Mouse (Mus musculus) MEL (cell line): ENCODE measurements at regions not wholly inside any gene's neighbourhood (a gene's known extent, or its start where the extent isn't known, plus 50 kb on each side); places are given as distances from the start of the nearest gene placed in this dataset.

Experiments used
- DNase-seq: peaks from one replicate; pipeline ENCODE4 v3.0.0; 2011; ENCODE audit warnings: low read depth, low spot score
- H3K27ac ChIP-seq: 2 replicates; pipeline ENCODE4 v1.5.1; 2012; ENCODE audit warnings: low read depth, mild to moderate bottlenecking, control low read depth, low read length, moderate library complexity; ENCODE audit not compliant: control insufficient read depth
- H3K27me3 ChIP-seq, 2 experiments: fragments of 150-350 bp in 1 of 2; sonication (generic) in 1 of 2; 2 replicates each; pipeline ENCODE4 v1.6.1; 2012; ENCODE audit warnings: low read length in 2 of 2, mild to moderate bottlenecking in 2 of 2, improper control_type of control experiment in 1 of 2, moderate library complexity in 1 of 2; ENCODE audit not compliant: insufficient read depth in 2 of 2, control insufficient read depth in 1 of 2
- H3K36me3 ChIP-seq, 2 experiments: 2 replicates each; pipeline ENCODE4 v1.6.1; 2012 to 2014; ENCODE audit warnings: low read length in 2 of 2, improper control_type of control experiment in 1 of 2, inconsistent platforms in 1 of 2, mild to moderate bottlenecking in 1 of 2; ENCODE audit not compliant: insufficient read depth in 2 of 2, control insufficient read depth in 1 of 2
- H3K4me1 ChIP-seq, 2 experiments: fragments of 150-350 bp in 1 of 2; sonication (generic) in 1 of 2; 2 replicates each; pipeline ENCODE4 v1.6.1; 2012; ENCODE audit warnings: low read length in 2 of 2, improper control_type of control experiment in 1 of 2, mild to moderate bottlenecking in 1 of 2; ENCODE audit not compliant: insufficient read depth in 2 of 2, control insufficient read depth in 1 of 2
- H3K4me3 ChIP-seq, 2 experiments: fragments of 150-350 bp in 1 of 2; sonication (generic) in 1 of 2; 2 replicates each; pipeline ENCODE4 v1.5.1; 2012; ENCODE audit warnings: low read depth in 2 of 2, low read length in 2 of 2, mild to moderate bottlenecking in 2 of 2, moderate library complexity in 2 of 2, control low read depth in 1 of 2, improper control_type of control experiment in 1 of 2; ENCODE audit not compliant: control insufficient read depth in 1 of 2, insufficient read depth in 1 of 2
- H3K79me2 ChIP-seq: 2 replicates; pipeline ENCODE4 v1.6.1; 2012; ENCODE audit warnings: mild to moderate bottlenecking, low read length, moderate library complexity; ENCODE audit not compliant: control insufficient read depth, poor library complexity, insufficient read depth
- H3K9ac ChIP-seq: 2 replicates; pipeline ENCODE4 v1.6.1; 2012; ENCODE audit warnings: low read depth, mild to moderate bottlenecking, control low read depth, low read length, moderate library complexity; ENCODE audit not compliant: control insufficient read depth, poor library complexity, severe bottlenecking
- H3K9me3 ChIP-seq: fragments of 150-350 bp; sonication (generic); replicated peaks from 2 replicates; pipeline ENCODE4 v1.6.1; 2012; ENCODE audit warnings: mild to moderate bottlenecking, low read length, improper control_type of control experiment, moderate library complexity; ENCODE audit not compliant: insufficient read depth
- CHD2 ChIP-seq: IDR thresholded peaks from 2 replicates; pipeline ENCODE4 v1.6.1; 2011; ENCODE audit warnings: low read length, improper control_type of control experiment
- ELF1 ChIP-seq: IDR thresholded peaks from 2 replicates; pipeline ENCODE4 v1.6.1; 2014; ENCODE audit warnings: low read depth, mild to moderate bottlenecking, inconsistent platforms, low read length, improper control_type of control experiment, moderate library complexity
- EP300 ChIP-seq, 2 experiments: IDR thresholded peaks; 2 replicates each; pipeline ENCODE4 v1.6.1; 2011; ENCODE audit warnings: improper control_type of control experiment in 2 of 2, low read length in 2 of 2, low read depth in 1 of 2, mild to moderate bottlenecking in 1 of 2
- ETS1 ChIP-seq: IDR thresholded peaks from 2 replicates; pipeline ENCODE4 v1.6.1; 2012; ENCODE audit warnings: low read depth, mild to moderate bottlenecking, inconsistent platforms, low read length, improper control_type of control experiment, moderate library complexity
- GATA1 ChIP-seq: IDR thresholded peaks from 2 replicates; pipeline ENCODE4 v1.6.1; 2011; ENCODE audit warnings: low read depth, low read length, improper control_type of control experiment
- HCFC1 ChIP-seq: IDR thresholded peaks from 2 replicates; pipeline ENCODE4 v1.6.1; 2012; ENCODE audit warnings: low read depth, mild to moderate bottlenecking, inconsistent platforms, low read length, improper control_type of control experiment, moderate library complexity
- JUND ChIP-seq: IDR thresholded peaks from 2 replicates; pipeline ENCODE4 v1.6.1; 2011; ENCODE audit warnings: low read depth, mild to moderate bottlenecking, improper control_type of control experiment, low read length
- KAT2A ChIP-seq: conservative IDR thresholded peaks from 2 replicates; pipeline ENCODE4 v1.6.1; 2012; ENCODE audit warnings: low read depth, low read length, improper control_type of control experiment, inconsistent platforms
- MAFK ChIP-seq: IDR thresholded peaks from 2 replicates; pipeline ENCODE4 v1.6.1; 2011; ENCODE audit warnings: low read depth, mild to moderate bottlenecking, low read length, improper control_type of control experiment, borderline replicate concordance
- MAX ChIP-seq: IDR thresholded peaks from 2 replicates; pipeline ENCODE4 v1.6.1; 2011; ENCODE audit warnings: low read length, improper control_type of control experiment
- MAZ ChIP-seq: IDR thresholded peaks from 2 replicates; pipeline ENCODE4 v1.6.1; 2012; ENCODE audit warnings: low read depth, mild to moderate bottlenecking, inconsistent platforms, low read length, improper control_type of control experiment
- MEF2A ChIP-seq: IDR thresholded peaks from 2 replicates; pipeline ENCODE4 v1.6.1; 2014; ENCODE audit warnings: low read depth, mild to moderate bottlenecking, inconsistent platforms, low read length, improper control_type of control experiment; ENCODE audit not compliant: poor library complexity, insufficient replicate concordance, severe bottlenecking; ENCODE audit errors: extremely low read depth
- MYC ChIP-seq: IDR thresholded peaks from 2 replicates; pipeline ENCODE4 v1.6.1; 2011; ENCODE audit warnings: low read depth, mild to moderate bottlenecking, low read length, improper control_type of control experiment, moderate library complexity
- NELFE ChIP-seq: IDR thresholded peaks from 2 replicates; pipeline ENCODE4 v1.6.1; 2011; ENCODE audit warnings: low read depth, low read length, improper control_type of control experiment
- NRF1 ChIP-seq: IDR thresholded peaks from 2 replicates; pipeline ENCODE4 v1.6.1; 2014; ENCODE audit warnings: low read depth, mild to moderate bottlenecking, inconsistent platforms, low read length, improper control_type of control experiment, moderate library complexity; ENCODE audit not compliant: poor library complexity, insufficient read depth, severe bottlenecking
- POLR2A ChIP-seq, 2 experiments: IDR thresholded peaks; 2 replicates each; pipeline ENCODE4 v1.6.1; 2011 to 2012; ENCODE audit warnings: low read length in 2 of 2, mild to moderate bottlenecking in 2 of 2, control low read depth in 1 of 2, improper control_type of control experiment in 1 of 2, low read depth in 1 of 2, moderate library complexity in 1 of 2; ENCODE audit not compliant: control insufficient read depth in 1 of 2, insufficient read depth in 1 of 2, poor library complexity in 1 of 2
- POLR2AphosphoS2 ChIP-seq: IDR thresholded peaks from 2 replicates; pipeline ENCODE4 v1.6.1; 2011; ENCODE audit warnings: low read length, improper control_type of control experiment
- POLR2AphosphoS5 ChIP-seq: IDR thresholded peaks from 2 replicates; pipeline ENCODE4 v1.6.1; 2012; ENCODE audit warnings: low read depth, borderline replicate concordance, mild to moderate bottlenecking, inconsistent platforms, low read length, moderate library complexity, mixed read lengths
- RAD21 ChIP-seq: IDR thresholded peaks from 2 replicates; pipeline ENCODE4 v1.6.1; 2011; ENCODE audit warnings: mild to moderate bottlenecking, low read depth, low read length, improper control_type of control experiment
- TAL1 ChIP-seq: IDR thresholded peaks from 2 replicates; pipeline ENCODE4 v1.6.1; 2012; ENCODE audit warnings: mild to moderate bottlenecking, inconsistent platforms, low read length, moderate library complexity, mixed read lengths
- UBTF ChIP-seq: IDR thresholded peaks from 2 replicates; pipeline ENCODE4 v1.6.1; 2012; ENCODE audit warnings: low read depth, mild to moderate bottlenecking, inconsistent platforms, low read length, improper control_type of control experiment, moderate library complexity, borderline replicate concordance; ENCODE audit not compliant: insufficient read depth
- USF1 ChIP-seq: IDR thresholded peaks from 2 replicates; pipeline ENCODE4 v1.6.1; 2014; ENCODE audit warnings: low read depth, mild to moderate bottlenecking, inconsistent platforms, low read length, improper control_type of control experiment, moderate library complexity
- USF2 ChIP-seq, 2 experiments: IDR thresholded peaks; 2 replicates each; pipeline ENCODE4 v1.6.1; 2011 to 2012; ENCODE audit warnings: improper control_type of control experiment in 2 of 2, low read length in 2 of 2, borderline replicate concordance in 1 of 2, inconsistent platforms in 1 of 2, low read depth in 1 of 2, mild to moderate bottlenecking in 1 of 2; ENCODE audit not compliant: insufficient read depth in 1 of 2
- ZKSCAN1 ChIP-seq: IDR thresholded peaks from 2 replicates; pipeline ENCODE4 v1.6.1; 2012; ENCODE audit warnings: low read depth, mild to moderate bottlenecking, inconsistent platforms, low read length, improper control_type of control experiment, moderate library complexity
- ZMIZ1 ChIP-seq: IDR thresholded peaks from 2 replicates; pipeline ENCODE4 v1.6.1; 2012; ENCODE audit warnings: low read depth, mild to moderate bottlenecking, inconsistent platforms, low read length, improper control_type of control experiment, moderate library complexity

- no peak overlapping the region for H3K27ac ChIP-seq
- no peaks in the 10 kb centered on the region for H3K9me3 ChIP-seq
- no peaks in the 10 kb centered on the region for H3K79me2 ChIP-seq
- no peak overlapping the region for H3K9ac ChIP-seq
- DNase-seq = no peak
- TF ChIP-seq NELFE (no peak), TAL1 (no peak), HCFC1 (no peak), MAFK (no peak), ZKSCAN1 (no peak), MAX (no peak), UBTF (no peak), USF1 (no peak), POLR2AphosphoS2 (no peak), GATA1 (no peak), EP300 (IDR thresholded peaks at IDR 0.05; ENCODE audit: low read depth in 1 of 2, low read length in 2 of 2) (no peak), KAT2A (no peak)
- peaks cover 0 to 1% of the 10 kb centered on the region in 2 experiments; a peak in 2 of 4 replicates for H3K27me3 ChIP-seq
- no peak overlapping the region for H3K4me3 ChIP-seq
- H3K4me1 ChIP-seq = no peaks in the 10 kb centered on the region
- H3K36me3 ChIP-seq = no peaks in the 10 kb centered on the region
Measured at GRCm38 (mm10) chr2:167878255-167878865, 53.5 kb upstream of the Ptpn1 start.

- H3K27me3 ChIP-seq = peaks cover 0 to 3% of the 10 kb centered on the region in 2 experiments; a peak in 3 of 4 replicates
Measured at GRCm38 (mm10) chr2:167877254-167877870, 54.5 kb upstream of the Ptpn1 start.

More at GRCm38 (mm10) chr2:167877254-167877870, 54.5 kb upstream of the Ptpn1 start:
- no peak for DNase-seq
- TF ChIP-seq MAZ (no peak), MYC (no peak), POLR2AphosphoS5 (no peak), JUND (no peak), RAD21 (no peak), ETS1 (no peak), USF2 (IDR thresholded peaks at IDR 0.05; ENCODE audit: borderline replicate concordance in 1 of 2, insufficient read depth in 1 of 2, low read depth in 1 of 2, low read length in 2 of 2) (no peak), NRF1 (no peak), MAX (no peak), ZMIZ1 (no peak), MAFK (no peak), POLR2A (IDR thresholded peaks at IDR 0.05; ENCODE audit: control insufficient read depth in 1 of 2, insufficient read depth in 1 of 2, low read depth in 1 of 2, low read length in 2 of 2, poor library complexity in 1 of 2) (no peak), NELFE (no peak), UBTF (no peak), CHD2 (no peak), MEF2A (no peak), ELF1 (no peak)
- H3K79me2 ChIP-seq = no peaks in the 10 kb centered on the region
- H3K36me3 ChIP-seq = no peaks in the 10 kb centered on the region
- no peak overlapping the region for H3K9ac ChIP-seq
- no peaks in the 10 kb centered on the region for H3K9me3 ChIP-seq
- H3K4me3 ChIP-seq = no peak overlapping the region
- H3K4me1 ChIP-seq = no peaks in the 10 kb centered on the region
- H3K27ac ChIP-seq = no peak overlapping the region
